Mouse (Mus musculus) CH12.LX (cell line): ENCODE results near the gene Mep1a. TPM values are rescaled to one million over a fixed set of nuclear protein-coding genes. Genes with fewer than 3 reads are reported as not detected.

Experiments used
- DNase-seq: peaks from one replicate; pipeline ENCODE4 v3.0.0-alpha.2; 2013; ENCODE audit errors: extremely low read depth
- H3K27ac ChIP-seq: 2 replicates; pipeline ENCODE4 v1.5.1; 2012; ENCODE audit warnings: low read depth, mild to moderate bottlenecking, control low read depth, moderate library complexity; ENCODE audit not compliant: insufficient read depth
- H3K27me3 ChIP-seq: replicated peaks from 2 replicates; pipeline ENCODE3; 2012; ENCODE audit warnings: inconsistent platforms
- H3K36me3 ChIP-seq, 2 experiments: replicated peaks in 1 of 2; 2 replicates each; pipeline versions ENCODE3 to v1.6.1; 2012; ENCODE audit warnings: inconsistent platforms in 1 of 2, low read length in 1 of 2, mild to moderate bottlenecking in 1 of 2, mixed read lengths in 1 of 2, moderate library complexity in 1 of 2; ENCODE audit not compliant: control insufficient read depth in 1 of 2, insufficient read depth in 1 of 2
- H3K4me1 ChIP-seq, 2 experiments: 2 replicates each; pipeline ENCODE4 v1.6.1; 2012; ENCODE audit warnings: inconsistent platforms in 1 of 2, moderate library complexity in 1 of 2; ENCODE audit not compliant: insufficient read depth in 2 of 2, control insufficient read depth in 1 of 2
- H3K4me2 ChIP-seq: 2 replicates; pipeline ENCODE4 v1.6.1; 2012; ENCODE audit warnings: low read depth, mild to moderate bottlenecking, control low read depth; ENCODE audit not compliant: poor library complexity, insufficient read depth, severe bottlenecking
- H3K4me3 ChIP-seq, 3 experiments: fragments of 150-350 bp in 1 of 3; sonication (generic) in 1 of 3; replicated peaks in 1 of 3; 2 replicates each; pipeline versions ENCODE3 to v1.5.1; 2011 to 2012; ENCODE audit warnings: low read depth in 2 of 3, low read length in 2 of 3, mild to moderate bottlenecking in 2 of 3, moderate library complexity in 2 of 3, control low read depth in 1 of 3, improper control_type of control experiment in 1 of 3, inconsistent platforms in 1 of 3, mixed read lengths in 1 of 3; ENCODE audit not compliant: poor library complexity in 1 of 3
- H3K79me2 ChIP-seq: replicated peaks from 2 replicates; pipeline ENCODE4 v1.6.1; 2012; ENCODE audit warnings: mild to moderate bottlenecking, moderate library complexity; ENCODE audit not compliant: control insufficient read depth, poor library complexity, insufficient read depth, severe bottlenecking; ENCODE audit errors: extremely low read depth
- H3K9ac ChIP-seq: 2 replicates; pipeline ENCODE4 v1.6.1; 2012; ENCODE audit warnings: low read depth, mild to moderate bottlenecking, control low read depth, moderate library complexity; ENCODE audit not compliant: insufficient read depth
- H3K9me3 ChIP-seq: replicated peaks from 2 replicates; pipeline ENCODE3; 2012; ENCODE audit warnings: low read length, inconsistent platforms, mixed read lengths
- BHLHE40 ChIP-seq: IDR thresholded peaks from 2 replicates; pipeline ENCODE4 v1.6.1; 2011; ENCODE audit warnings: mild to moderate bottlenecking, low read depth, low read length, improper control_type of control experiment
- CTCF ChIP-seq, 2 experiments: IDR thresholded peaks in 1 of 2; conservative IDR thresholded peaks in 1 of 2; 2 replicates each; pipeline ENCODE4 v1.5.1; 2011 to 2012; ENCODE audit warnings: low read depth in 2 of 2, low read length in 2 of 2, improper control_type of control experiment in 1 of 2, inconsistent platforms in 1 of 2, mild to moderate bottlenecking in 1 of 2, moderate library complexity in 1 of 2
- E2F4 ChIP-seq: IDR thresholded peaks from 2 replicates; pipeline ENCODE4 v1.6.1; 2011; ENCODE audit warnings: low read depth, low read length, improper control_type of control experiment; ENCODE audit not compliant: insufficient replicate concordance
- ELF1 ChIP-seq: IDR thresholded peaks from 2 replicates; pipeline ENCODE4 v1.6.1; 2014; ENCODE audit warnings: low read depth, mild to moderate bottlenecking, inconsistent platforms, low read length, improper control_type of control experiment
- GABPA ChIP-seq: IDR thresholded peaks from 2 replicates; pipeline ENCODE4 v1.6.1; 2012; ENCODE audit warnings: low read depth, low read length, improper control_type of control experiment, inconsistent platforms; ENCODE audit not compliant: insufficient replicate concordance
- IRF4 ChIP-seq: IDR thresholded peaks from 2 replicates; pipeline ENCODE4 v1.6.1; 2014; ENCODE audit warnings: low read depth, mild to moderate bottlenecking, inconsistent platforms, low read length, improper control_type of control experiment
- JUN ChIP-seq: IDR thresholded peaks from 2 replicates; pipeline ENCODE4 v1.6.1; 2011; ENCODE audit warnings: low read depth, mild to moderate bottlenecking, low read length, improper control_type of control experiment, moderate library complexity; ENCODE audit not compliant: insufficient read depth
- JUND ChIP-seq: conservative IDR thresholded peaks from 2 replicates; pipeline ENCODE4 v1.6.1; 2011; ENCODE audit warnings: low read depth, low read length, improper control_type of control experiment
- KAT2A ChIP-seq: IDR thresholded peaks from 2 replicates; pipeline ENCODE4 v1.6.1; 2012; ENCODE audit warnings: low read length, improper control_type of control experiment, inconsistent platforms; ENCODE audit not compliant: insufficient replicate concordance
- MAX ChIP-seq: IDR thresholded peaks from 2 replicates; pipeline ENCODE4 v1.6.1; 2011; ENCODE audit warnings: low read length, improper control_type of control experiment
- MAZ ChIP-seq: IDR thresholded peaks from 2 replicates; pipeline ENCODE4 v1.6.1; 2012; ENCODE audit warnings: low read depth, mild to moderate bottlenecking, inconsistent platforms, low read length, improper control_type of control experiment, moderate library complexity
- MEF2A ChIP-seq: IDR thresholded peaks from 2 replicates; pipeline ENCODE4 v1.6.1; 2014; ENCODE audit warnings: low read depth, mild to moderate bottlenecking, inconsistent platforms, low read length, improper control_type of control experiment, borderline replicate concordance
- MXI1 ChIP-seq: IDR thresholded peaks from 2 replicates; pipeline ENCODE4 v1.6.1; 2011; ENCODE audit warnings: mild to moderate bottlenecking, low read depth, low read length, improper control_type of control experiment
- MYC ChIP-seq: IDR thresholded peaks from 2 replicates; pipeline ENCODE4 v1.6.1; 2011; ENCODE audit warnings: low read depth, mild to moderate bottlenecking, improper control_type of control experiment, low read length
- NELFE ChIP-seq: IDR thresholded peaks from 2 replicates; pipeline ENCODE4 v1.6.1; 2011; ENCODE audit warnings: low read depth, low read length, improper control_type of control experiment
- NRF1 ChIP-seq: IDR thresholded peaks from 2 replicates; pipeline ENCODE4 v1.6.1; 2014; ENCODE audit warnings: low read depth, mild to moderate bottlenecking, inconsistent platforms, low read length, improper control_type of control experiment, moderate library complexity
- PAX5 ChIP-seq: IDR thresholded peaks from 2 replicates; pipeline ENCODE4 v1.6.1; 2012; ENCODE audit warnings: low read length, inconsistent platforms, mixed read lengths
- RAD21 ChIP-seq: IDR thresholded peaks from 2 replicates; pipeline ENCODE4 v1.6.1; 2011; ENCODE audit warnings: low read depth, mild to moderate bottlenecking, low read length, improper control_type of control experiment, moderate library complexity
- RCOR1 ChIP-seq: conservative IDR thresholded peaks from 2 replicates; pipeline ENCODE4 v1.6.1; 2012; ENCODE audit warnings: low read depth, mild to moderate bottlenecking, inconsistent platforms, low read length, improper control_type of control experiment
- SMC3 ChIP-seq: IDR thresholded peaks from 2 replicates; pipeline ENCODE4 v1.6.1; 2011; ENCODE audit warnings: low read depth, low read length, improper control_type of control experiment
- TBP ChIP-seq: conservative IDR thresholded peaks from 2 replicates; pipeline ENCODE4 v1.6.1; 2011; ENCODE audit warnings: low read depth, low read length, improper control_type of control experiment
- TCF12 ChIP-seq: IDR thresholded peaks from 2 replicates; pipeline ENCODE4 v1.6.1; 2014; ENCODE audit warnings: low read depth, mild to moderate bottlenecking, inconsistent platforms, low read length, improper control_type of control experiment
- ZKSCAN1 ChIP-seq: IDR thresholded peaks from 2 replicates; pipeline ENCODE4 v1.6.1; 2012; ENCODE audit warnings: low read depth, inconsistent platforms, low read length, improper control_type of control experiment, borderline replicate concordance
- ZNF384 ChIP-seq: IDR thresholded peaks from 2 replicates; pipeline ENCODE4 v1.6.1; 2012; ENCODE audit warnings: low read depth, low read length, improper control_type of control experiment, inconsistent platforms
- dilution Hi-C: fragments of 300-500 bp; cut with MboI; formaldehyde crosslinking; loops from 2 replicates; pipeline ENCODE4 v1.14.3; 2020; ENCODE audit warnings: low sequenced_read_pairs; ENCODE audit not compliant: extremely low pct_unique_long_range_greater_than_20kb, extremely low pct_ligation_motif_present
- in situ Hi-C: fragments of 300-500 bp; cut with MboI; formaldehyde crosslinking; loops from 3 replicates; pipeline ENCODE4 v1.14.3; 2019; ENCODE audit warnings: low sequenced_read_pairs, low pct_ligation_motif_present, low pct_unique_long_range_greater_than_20kb, mixed read lengths
- polyA plus RNA-seq: library from polyadenylated mRNA; unstranded; fragments of >175 nt; gene quantifications from 2 replicates; pipeline ENCODE4 v1.2.1, GENCODE M21; 2012; ENCODE audit warnings: low read depth; ENCODE audit not compliant: insufficient read length
- total RNA-seq, 2 experiments: library from RNA; depleted of rRNA; stranded (reverse); fragments of 300-350 nt in 1 of 2; fragments of >200 nt in 1 of 2; gene quantifications; 2 replicates each; pipeline ENCODE4 v1.2.3; 2012 to 2014

The Mep1a gene
- total and polyA plus RNA-seq, 3 experiments, result not detected

- H3K4me2 ChIP-seq, result no peak overlapping the region
- dilution Hi-C loops, result no loop called here
- no peak for TF ChIP-seq GABPA
- TF ChIP-seq, all 38 proteins: peak for 0
- H3K36me3 ChIP-seq, result no peaks in the 10 kb centered on the region
- no peak overlapping the region for H3K4me3 ChIP-seq
- no peak for DNase-seq
- no peaks in the 10 kb centered on the region for H3K27me3 ChIP-seq
- no peak overlapping the region for H3K27ac ChIP-seq
- no peaks in the 10 kb centered on the region for H3K4me1 ChIP-seq
- H3K9me3 ChIP-seq, result peaks cover 24% of the 10 kb centered on the region
- H3K9ac ChIP-seq, result no peak overlapping the region
- no peaks in the 10 kb centered on the region for H3K79me2 ChIP-seq
- in situ Hi-C loops, result no loop called here
Observed at GRCm38 (mm10) chr17:43501223-43501622, 1.4 kb downstream of the Mep1a start.

DNA sequence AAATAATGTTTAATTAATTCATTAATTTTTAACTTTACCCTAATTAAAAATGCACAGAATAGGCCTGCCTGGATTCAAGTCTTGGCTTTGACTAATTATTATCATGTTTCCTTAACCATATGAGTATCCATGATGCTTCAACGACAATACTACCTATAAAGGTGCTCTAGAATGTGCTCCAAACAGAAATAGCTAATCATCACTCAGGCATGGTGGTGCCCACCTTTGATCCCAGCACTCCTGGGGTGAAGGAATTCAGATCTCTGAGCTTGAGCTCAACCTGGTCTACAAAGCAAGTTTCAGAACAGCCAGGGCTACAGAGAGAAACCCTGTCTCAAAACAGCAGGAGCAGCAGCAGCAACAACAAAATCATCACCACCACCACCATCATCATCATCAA is 2.1 kb downstream of the Mep1a start:
- in situ Hi-C loops (no loop called here), dilution Hi-C loops (no loop called here)
- H3K79me2 ChIP-seq, result no peaks in the 10 kb centered on the region

GRCm38 (mm10) chr17:43497521-43497920 is 5.1 kb downstream of the Mep1a start:
- H3K4me1 ChIP-seq, result no peaks in the 10 kb centered on the region
- H3K9ac ChIP-seq, result no peak overlapping the region
- TF ChIP-seq PAX5, result no peak
- no peak for TF ChIP-seq E2F4
- no peak for TF ChIP-seq NRF1
- peaks cover 21% of the 10 kb centered on the region for H3K9me3 ChIP-seq
- H3K27me3 ChIP-seq, result no peaks in the 10 kb centered on the region
- in situ Hi-C loops, result no loop called here
- no peak overlapping the region for H3K4me3 ChIP-seq
- H3K79me2 ChIP-seq, result no peaks in the 10 kb centered on the region
- no peak overlapping the region for H3K27ac ChIP-seq
- no peak overlapping the region for H3K4me2 ChIP-seq
- no peaks in the 10 kb centered on the region for H3K36me3 ChIP-seq
- no peak for DNase-seq
- dilution Hi-C loops, result no loop called here

More for the DNA sequence above, 2.1 kb downstream of the Mep1a start:
- Histone ChIP-seq H3K4me1 (no peaks in the 10 kb centered on the region), H3K4me3 (no peak overlapping the region), H3K9me3 (peaks cover 21% of the 10 kb centered on the region), H3K27me3 (no peaks in the 10 kb centered on the region), H3K9ac (no peak overlapping the region), H3K36me3 (no peaks in the 10 kb centered on the region), H3K4me2 (no peak overlapping the region)
- TF ChIP-seq MYC (no peak), JUND (no peak), MXI1 (no peak), KAT2A (no peak), ELF1 (no peak), IRF4 (no peak), TCF12 (no peak), RCOR1 (no peak), MAZ (no peak), ZKSCAN1 (no peak), MEF2A (no peak), MAX (no peak), BHLHE40 (no peak), SMC3 (no peak), TBP (no peak), JUN (no peak), CTCF (conservative IDR thresholded peaks at IDR 0.05 in 1 of 2, IDR thresholded peaks at IDR 0.05 in 1 of 2; ENCODE audit: low read depth in 2 of 2, low read length in 2 of 2) (no peak), ZNF384 (no peak), NELFE (no peak), RAD21 (no peak)
- TF ChIP-seq, all 38 proteins: peak for 0
- no peak overlapping the region for H3K27ac ChIP-seq
- DNase-seq, result no peak
